Mouse (Mus musculus) liver, adult (tissue): ENCODE measurements around the gene Eno1.

Experiments
- GATA4 ChIP-seq: IDR thresholded peaks from 2 replicates; pipeline ENCODE4 v1.6.1; 2014; ENCODE audit warnings: mild to moderate bottlenecking, low read length; ENCODE audit not compliant: insufficient replicate concordance

The Eno1 gene

DNA sequence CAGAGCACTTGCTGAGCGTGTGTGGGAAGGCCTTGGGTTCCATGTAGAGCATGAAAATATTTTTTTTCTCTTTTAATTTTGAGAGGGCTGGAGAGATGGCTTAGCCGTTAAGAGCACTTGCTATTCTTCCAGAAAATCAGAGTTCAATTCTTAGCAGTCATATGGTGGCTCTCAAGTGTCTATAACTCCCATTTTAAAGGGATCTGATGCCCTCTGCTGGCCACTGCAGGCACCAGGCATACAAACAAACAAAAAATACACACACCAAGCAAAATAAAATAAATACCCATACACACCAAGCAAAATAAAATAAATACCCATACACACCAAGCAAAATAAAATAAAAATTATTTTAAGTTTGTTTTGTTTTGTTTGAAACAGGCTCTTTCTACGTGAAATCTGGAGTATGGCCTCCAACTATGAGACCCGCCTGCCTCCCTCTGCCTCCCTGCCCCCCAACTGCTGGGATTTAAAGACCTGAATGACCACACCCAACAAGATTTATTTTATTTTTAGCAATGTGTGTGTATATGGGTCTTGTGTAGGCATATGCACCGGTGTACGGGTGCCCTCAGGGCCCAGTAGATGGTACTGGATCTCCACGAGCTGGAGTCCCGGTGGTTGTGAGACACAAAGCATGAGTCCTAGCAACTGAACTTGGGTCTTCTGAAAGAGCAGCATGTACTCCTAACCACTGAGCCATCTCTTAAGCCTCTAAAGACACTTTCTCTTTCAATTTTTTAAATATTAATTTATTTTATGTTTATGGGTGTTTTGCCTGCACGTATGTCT lies 16.8 kb upstream of the Eno1 start:
- TF ChIP-seq GATA4 = no peak

DNA sequence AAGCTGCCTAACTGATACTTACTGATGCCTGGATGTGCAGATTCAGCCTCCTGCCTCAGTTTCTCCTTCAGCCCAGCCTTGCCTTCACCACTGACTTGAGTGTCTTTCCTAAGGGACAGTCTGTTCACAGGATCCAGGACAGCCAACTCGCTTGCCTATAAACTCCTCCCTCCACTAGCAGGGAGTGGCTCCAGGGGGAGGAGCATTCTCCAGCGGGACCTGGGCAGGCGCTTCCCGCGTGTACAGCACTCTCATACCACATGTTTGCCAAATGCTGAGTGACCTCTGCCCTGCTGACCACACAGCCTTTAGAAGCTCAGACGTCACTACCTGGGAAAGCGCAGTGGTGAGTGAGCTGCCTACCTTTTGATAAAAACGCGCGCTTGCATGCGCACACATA lies 15.9 kb upstream of the Eno1 start:
- no peak for TF ChIP-seq GATA4

DNA sequence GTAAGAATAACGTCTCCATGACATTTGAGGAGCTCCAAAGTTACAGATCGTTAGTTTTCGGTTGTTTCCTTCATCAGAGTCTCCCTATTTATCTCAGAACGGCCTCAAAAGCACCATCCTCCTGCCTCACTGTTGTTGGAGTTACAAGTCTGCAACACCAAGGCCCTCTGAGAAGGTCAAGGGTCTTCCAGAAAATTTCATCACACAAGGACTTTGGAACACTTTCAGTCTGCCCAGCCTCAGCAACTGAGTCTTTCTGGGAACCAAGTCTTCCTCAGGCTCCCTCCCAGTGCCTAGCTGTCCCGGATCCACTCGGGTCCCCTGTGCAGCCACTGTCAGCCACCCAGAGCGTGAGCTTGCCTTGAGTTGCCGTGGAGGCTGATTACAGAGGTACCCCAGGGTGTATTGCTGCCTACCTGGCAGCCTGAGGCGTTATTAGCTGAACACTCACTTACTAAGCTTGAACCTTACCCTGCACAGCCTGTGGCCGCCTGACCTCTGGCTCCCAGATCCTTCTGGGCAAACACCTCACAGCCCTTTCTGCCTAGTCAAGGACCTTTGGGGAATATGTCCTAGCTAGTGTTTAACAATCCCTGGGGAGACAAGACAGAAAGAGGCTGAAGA lies 15.4 kb upstream of the Eno1 start:
- no peak; the same call in 1 of the 2 replicates for TF ChIP-seq GATA4

DNA sequence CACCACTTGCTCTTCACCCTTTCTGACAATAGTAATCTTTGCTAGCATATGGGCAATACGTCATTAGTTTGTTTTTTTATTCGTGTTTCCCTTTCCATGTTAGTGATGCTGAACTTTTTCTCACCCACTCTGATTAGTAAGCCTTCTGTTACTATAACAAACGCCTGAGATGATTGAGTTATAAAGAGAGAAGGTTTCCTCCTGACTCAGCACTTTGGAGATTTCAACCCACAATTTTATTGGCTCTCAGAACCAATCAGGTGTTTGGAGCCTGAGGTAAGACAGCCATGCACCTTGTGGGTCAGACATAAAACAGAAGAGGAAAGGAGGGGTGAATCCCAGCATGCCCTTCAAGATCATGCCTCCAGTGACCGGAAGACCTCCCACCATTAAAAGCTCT lies 12.7 kb upstream of the Eno1 start:
- TF ChIP-seq GATA4 = no peak

DNA sequence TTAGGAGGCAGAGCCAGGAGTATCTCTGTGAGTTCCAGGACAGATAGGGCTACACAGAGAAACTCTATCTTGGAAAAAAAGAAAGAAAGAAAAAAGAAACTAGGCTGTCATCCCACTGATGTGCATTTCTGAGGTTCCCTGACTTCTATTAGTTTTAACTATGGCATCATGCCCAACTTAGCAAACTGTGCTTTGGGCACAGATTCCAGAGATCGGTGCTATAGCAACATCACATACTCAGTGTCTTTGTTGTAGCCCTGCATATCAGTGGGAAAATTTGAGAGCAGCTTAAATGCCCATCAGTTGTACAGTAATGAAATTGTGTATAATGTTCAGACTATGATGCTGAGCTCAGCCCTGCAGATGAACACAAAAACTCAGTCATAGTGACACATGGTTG lies 10.8 kb upstream of the Eno1 start:
- TF ChIP-seq GATA4 = no peak

DNA sequence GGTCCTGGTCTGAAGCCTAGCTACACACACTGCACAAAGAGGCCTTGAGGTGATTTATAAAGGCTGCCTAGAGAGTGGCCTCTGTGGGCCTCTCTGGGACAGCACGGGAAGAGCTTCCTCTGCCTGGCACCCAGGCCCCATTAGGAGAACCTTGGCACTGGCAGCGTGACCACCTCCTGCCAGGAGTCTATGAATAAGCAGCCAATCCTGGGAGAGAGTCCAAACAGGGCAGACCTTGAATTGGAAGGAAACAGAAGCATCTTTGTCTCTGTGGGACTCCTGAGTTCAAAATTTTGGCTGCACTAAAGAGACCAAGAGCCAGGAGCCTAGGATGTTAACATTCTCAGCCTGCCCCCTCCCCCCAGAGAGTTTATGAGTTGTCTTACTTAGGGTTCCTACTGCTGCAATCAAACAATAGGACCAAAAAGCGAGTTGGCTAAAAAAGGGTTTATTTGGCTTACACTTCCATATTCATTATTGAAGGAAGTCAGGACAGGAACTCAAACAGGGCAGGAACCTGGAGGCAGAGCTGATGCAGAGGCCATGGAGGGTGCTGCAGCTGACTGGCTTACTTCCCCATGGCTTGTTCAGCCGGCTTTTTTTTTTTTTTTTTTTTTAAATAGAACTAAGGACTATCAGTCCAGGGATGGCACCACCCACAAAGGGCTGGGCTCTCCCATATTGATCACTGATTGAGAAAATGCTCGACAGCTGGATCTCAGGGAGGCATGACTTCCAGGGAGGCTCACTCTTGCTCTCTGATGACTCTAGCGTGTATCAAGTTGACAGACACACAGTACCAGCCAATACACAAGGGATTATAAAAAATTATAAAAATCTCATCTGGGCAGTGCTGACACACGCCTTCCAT lies 9.5 kb upstream of the Eno1 start:
- no peak for TF ChIP-seq GATA4

DNA sequence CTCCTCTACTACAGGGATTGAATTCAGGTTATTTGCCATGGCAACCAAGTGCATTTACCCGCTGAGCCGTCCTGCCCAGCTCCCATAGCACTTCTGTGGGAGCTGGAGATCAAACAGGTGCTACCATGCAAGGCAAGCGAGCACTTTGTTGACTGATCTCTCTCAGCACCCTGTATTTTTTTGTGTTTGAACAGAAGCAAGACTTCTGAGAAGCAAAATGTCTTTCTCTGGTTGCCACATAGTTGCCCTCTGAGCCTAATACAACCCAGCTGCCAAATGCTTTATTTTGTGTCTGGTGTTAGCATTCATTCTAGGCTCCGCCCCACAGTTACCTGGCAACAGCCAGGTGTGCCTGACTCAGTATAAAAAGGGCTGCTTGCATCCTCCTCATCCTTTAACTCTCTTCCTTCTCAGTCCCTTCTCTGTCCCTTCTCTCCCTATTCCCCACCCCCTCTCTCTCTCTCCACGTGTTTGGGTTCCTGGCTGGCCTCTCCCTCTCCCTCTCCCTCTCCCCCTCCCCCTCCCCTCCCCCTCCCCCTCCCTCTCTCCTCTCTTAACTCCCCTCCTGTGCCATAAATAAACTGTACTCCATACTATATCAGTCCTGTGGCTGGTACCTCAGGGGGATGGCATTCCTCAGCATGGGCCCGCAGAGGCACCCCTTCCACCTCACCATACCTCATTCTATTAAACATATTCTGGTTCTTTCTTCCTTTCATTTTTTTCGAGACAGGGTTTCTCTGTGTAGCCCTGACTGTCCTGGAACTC lies 7.8 kb upstream of the Eno1 start:
- no peak for TF ChIP-seq GATA4

DNA sequence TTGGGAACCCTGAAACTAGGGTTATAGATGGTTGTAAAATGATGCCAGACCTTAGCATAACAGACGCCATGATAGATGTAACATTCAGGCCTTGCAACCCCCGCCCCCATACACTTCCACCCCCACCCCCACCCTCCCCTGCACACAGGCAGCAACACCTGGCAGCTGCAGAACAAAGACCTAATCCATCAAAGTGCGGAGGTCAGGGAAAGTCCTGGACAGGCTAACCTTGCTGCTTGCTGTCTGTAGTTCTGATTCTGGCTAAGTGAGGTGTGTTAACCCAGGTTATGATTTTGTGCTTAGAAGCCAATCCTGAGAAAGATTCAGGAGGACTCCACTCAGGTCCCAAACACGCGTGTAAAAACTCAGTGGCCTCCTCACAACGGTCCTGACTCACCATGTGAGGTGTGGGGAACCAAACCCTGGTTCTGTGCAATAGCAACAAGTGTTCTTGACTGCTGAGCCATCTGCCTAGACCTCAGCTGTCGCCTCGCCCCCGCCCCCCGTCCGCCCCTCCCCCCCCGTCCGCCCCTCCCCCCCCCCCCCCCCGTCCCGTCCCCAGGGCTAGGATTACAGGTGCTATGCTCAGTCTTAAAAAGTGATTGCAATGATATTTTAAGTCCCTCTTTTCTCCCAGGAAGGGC lies 6.7 kb upstream of the Eno1 start:
- no peak for TF ChIP-seq GATA4

DNA sequence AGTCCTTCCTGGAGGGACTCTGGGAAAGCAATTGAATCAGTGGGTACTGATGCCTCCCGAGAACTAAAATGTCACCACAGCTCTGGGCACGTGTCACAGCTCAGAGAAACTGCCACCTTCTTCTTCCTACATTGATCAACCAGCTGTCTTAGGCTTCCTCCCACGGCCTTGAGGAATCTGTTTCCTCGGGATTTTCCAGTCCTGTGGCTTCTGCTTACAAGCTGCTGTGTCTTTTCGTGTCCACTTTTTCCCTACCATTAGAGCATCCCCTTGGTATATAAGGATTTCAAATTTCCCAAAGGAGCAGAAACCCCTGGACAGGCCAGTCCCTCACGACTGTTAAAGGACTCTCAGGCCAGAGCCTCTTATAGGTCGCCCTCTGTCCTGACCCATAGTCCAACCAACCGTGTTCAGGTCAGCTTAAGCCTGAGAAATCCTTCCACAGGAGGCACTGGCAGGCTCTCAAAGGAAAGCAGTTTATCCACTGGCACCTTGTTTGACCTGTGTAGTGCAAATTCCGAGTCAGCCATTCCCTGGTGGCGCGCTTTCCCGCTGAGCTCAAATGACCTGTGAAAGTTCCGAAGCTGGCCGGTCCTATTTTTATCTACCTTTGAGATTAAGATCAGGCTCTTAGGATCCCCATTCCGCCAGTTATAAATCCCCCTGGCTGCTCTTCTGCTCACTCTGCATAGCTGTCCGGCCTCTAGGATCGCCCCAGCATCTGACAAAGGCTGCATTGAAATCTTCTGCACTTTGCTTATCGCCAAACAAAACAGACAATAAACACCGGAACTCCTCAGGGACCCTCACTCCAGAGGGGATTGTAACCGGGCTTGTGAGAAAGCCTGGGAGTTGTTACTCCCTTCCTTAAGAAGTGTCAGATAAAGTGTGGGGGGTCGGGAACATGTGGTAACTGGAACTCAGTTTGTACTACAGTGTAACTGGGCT lies 5.8 kb upstream of the Eno1 start:
- peak; percentile 36; the same call in 1 of the 2 replicates for TF ChIP-seq GATA4

DNA sequence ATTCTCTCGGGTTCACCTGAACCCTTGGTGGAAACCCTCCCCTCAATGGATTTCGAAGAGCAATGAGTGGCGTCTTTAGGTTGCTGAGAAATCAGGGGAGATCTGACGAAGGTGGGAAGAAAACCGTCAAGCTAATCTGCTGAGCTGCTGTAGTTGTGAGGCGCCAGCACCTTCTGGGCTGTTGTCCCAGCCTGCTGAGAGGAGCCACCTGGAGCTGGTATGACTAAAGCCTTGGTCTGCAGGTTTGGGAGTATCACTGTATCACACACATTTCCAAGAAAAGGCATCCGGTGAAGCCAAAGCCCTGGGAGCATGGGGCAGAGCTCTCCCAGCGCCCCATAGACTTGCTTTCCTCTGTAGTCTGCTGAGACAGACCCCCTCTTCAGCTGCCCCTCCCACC lies 4.7 kb upstream of the Eno1 start:
- TF ChIP-seq GATA4 = no peak

DNA sequence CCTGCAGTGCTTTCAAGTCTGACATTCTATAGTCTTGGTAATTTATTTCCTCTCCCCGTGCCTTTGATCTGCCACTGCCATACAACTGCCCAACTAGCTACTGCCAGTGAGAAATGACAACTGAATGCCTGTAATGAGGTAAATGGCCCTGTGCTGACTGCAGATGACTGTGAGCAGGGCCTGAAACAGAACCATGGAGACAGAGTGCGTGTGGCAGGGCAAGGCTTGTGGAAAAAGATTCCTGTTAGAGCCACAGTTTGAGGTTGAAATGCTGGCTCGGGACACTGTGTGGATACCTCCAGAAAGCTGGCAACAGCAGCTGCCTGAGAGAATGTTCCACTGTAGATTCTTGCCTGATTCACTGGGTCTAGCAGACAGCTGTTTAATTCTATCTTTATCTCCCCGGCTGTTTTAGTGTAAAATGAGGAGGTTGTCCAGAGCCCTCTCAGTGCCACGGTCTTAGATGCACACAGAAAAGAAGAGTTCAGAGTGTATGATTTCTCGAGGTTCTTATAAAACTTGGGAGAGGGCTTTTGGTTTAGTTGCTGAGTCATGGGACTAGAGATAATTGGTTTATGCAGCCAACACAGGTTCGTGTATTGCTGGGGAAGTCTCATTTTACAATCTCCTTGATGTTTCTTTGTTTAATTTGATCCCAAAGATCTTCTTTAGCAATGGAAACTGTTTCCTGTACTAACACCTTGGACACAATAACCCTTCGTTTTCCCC lies 1.8 kb upstream of the Eno1 start:
- TF ChIP-seq GATA4 = no peak

DNA sequence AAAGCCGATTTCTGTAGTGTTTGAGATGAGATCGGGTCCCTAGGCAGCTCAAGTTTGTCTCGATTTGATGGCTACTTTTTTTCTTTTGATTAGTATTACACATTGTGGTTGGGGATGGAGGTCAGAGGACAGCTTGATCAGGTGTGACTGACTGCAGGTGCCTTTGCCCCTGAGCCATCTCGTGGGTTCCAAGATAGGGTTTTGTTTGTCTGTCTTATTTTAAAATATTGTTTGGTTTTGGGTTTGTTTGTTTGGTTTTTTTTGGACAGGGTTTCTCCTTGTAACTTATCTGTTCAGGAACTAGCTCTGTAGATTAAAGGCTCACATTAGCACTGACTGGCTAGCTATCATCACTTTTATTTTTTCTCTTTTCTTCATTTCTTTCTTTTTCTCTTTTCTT lies 936 bp upstream of the Eno1 start:
- no peak for TF ChIP-seq GATA4

DNA sequence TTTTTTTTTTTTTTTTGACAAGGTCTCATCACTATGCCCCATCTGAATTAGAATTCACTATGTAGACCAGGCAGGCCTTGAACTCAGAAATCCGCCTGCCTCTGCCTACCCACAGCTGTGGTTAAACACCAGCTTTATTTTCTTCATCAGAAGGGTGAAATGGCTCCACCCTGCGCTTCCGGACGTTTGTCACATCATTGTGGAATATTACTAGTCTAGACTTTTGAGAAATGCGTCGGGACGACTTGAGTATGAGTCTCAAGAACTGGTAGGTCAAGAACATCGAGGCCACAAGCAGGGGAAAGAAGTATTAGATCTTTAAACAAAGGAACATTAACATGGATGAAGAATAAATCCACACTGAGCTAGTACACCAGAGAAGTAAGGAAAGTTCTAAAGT lies 490 bp upstream of the Eno1 start:
- no peak for TF ChIP-seq GATA4
